Mouse (Mus musculus) fibroblast of lung, adult 2 months (primary cell): ENCODE measurements at regions not wholly inside any gene's neighbourhood (a gene's known extent, or its start where the extent isn't known, plus 50 kb on each side); places are given as distances from the start of the nearest gene placed in this dataset.
A peak's percentile ranks its signal among the peaks of the same experiment; 100 is the strongest.

Experiments
- DNase-seq: peaks from one replicate; pipeline ENCODE4 v3.0.0-alpha.2; 2011; ENCODE audit warnings: low read depth

GRCm38 (mm10) chr3:115596523-115596922 is 118.3 kb downstream of the S1pr1 start:
- no peak for DNase-seq

GRCm38 (mm10) chr3:115590716-115591115 is 124.2 kb downstream of the S1pr1 start:
- DNase-seq: no peak

GRCm38 (mm10) chr3:115588585-115588984 is 126.3 kb downstream of the S1pr1 start:
- DNase-seq: no peak

DNA sequence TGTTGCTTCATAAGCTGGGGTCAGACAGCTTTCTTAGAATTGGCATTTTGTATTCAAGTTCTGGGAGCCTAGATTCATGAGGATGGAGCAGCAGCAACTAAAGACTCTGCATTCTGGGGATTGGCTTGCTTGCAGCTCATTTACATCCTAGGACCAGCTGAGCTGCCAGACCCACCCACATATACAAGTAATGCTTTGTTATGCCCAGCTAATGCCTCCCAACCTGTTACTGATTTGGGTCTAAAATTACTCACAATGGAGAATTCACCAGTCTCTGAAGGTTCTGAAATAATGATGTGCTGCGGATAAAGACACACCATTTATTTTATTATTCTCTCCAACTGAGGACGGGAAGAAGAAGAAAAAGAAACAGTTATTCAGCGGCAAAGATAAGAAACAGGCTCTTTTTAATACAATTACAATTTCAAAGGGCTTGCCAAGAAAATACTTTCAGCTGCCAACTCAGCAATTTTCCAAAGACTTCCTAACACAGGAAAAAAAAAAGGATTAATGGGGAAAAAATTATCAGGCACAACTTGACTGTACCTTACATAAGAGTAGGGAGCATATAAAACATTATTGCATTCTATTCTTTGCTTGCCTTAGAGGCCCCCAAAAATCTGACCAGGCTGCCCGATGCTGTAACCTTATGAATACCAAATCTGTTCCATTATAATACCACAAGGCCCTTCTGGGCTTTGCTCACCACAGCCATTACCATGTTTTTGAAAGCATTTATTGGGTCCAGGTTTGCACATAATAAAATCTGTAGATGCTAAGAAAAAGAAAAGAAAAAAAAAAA is 134.5 kb downstream of the S1pr1 start:
- DNase-seq: no peak

- no peak for DNase-seq
Measured at GRCm38 (mm10) chr3:115575371-115575770, 139.5 kb downstream of the S1pr1 start.

- DNase-seq: no peak
Measured at GRCm38 (mm10) chr3:115562735-115563134, 152.1 kb downstream of the S1pr1 start.

DNA sequence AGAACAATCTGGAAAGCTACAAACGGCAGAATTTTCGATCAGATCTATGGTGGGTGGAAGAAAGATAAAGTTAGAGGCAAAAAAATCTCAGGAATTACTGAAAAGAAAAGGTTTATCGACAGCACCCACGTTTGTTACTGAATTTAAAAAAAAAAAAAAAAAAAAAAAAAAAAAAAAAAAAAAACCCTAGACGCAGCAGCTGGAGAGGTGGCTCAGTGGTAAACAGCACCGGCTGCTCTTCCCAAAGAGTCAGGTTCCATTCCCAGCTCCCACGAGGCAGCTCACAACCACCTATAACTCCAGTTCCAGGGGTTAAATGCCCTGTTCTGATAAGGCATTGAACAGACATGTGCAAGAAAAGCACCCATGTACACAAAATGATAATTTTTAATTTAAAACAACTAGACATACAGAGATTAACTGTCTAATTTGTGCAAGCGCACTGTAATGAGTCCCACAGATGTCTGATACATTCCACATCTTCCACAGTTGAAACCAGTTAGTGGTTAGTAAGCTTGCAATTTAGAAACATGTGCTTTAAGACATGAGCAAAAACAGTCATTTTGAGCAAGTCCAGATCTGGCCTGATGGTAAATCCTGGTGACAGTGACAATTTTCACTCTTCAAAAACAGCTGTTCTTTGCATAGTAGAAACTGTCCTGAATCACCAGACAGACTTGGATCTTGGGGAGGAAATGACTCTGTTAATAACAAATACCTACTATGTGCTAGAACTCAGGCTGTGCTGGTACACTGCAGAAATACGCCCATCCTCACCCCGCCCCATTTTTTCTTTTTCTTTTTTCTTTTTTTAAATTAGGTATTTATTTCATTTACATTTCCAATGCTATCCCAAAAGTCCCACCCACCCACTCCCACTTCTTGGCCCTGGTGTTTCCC is 159.8 kb downstream of the S1pr1 start:
- DNase-seq: no peak

DNA sequence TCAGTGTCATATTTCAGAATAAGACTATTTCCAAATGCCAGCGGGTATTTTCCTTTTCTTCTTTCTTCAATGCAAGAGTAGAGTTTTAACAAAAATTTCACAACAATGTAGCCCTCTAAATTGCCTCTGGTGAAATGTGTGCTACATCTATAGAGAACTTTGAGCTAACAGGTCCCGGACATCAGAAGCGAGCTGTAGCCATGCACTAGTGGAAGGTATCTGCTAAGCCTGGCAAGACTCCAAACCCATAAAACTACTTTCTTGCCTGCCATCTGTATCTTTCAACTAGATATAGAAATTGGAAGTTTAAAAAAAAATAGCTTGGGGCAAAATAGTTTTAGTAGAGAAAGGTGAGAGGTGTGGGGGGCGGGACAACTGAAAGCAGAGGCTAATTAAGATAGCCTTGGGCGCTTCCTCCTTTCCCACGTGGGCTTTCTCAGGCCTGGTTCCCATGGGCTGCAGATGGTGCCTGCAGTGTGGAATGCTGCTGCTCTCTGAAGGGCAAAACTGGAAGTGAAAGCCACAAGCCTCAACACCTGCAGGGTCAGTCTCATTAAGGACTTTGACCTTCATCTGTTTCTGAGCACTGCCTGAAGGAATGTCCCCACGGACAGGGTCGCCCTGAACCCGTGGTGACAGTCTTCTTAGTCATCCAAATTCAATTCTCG is 160.9 kb downstream of the S1pr1 start:
- peak; percentile 2 for DNase-seq

- peak; percentile 19 for DNase-seq
Measured at GRCm38 (mm10) chr3:115541789-115542188, 173.1 kb downstream of the S1pr1 start.

DNA sequence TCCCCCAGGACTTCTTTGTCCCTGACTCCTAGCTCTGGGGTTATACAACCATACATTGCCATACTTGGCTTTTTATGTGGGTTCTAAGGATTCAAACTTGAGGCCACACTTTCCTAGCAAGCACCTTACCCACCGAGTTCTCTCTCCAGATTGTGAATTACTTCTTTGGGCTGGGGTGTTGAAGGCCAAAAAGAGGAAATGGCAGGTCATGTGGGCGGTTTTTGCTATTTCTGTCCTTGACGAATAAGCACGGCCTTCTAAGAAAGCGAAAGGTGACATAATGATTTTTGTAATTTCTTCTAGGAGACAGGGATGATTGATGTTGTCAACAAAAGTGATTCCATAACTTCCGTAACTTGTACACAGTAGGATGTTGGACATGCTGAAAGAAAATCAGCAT is 176.5 kb downstream of the S1pr1 start:
- no peak for DNase-seq

- no peak for DNase-seq
Measured at GRCm38 (mm10) chr3:115532141-115532735, 182.6 kb downstream of the S1pr1 start.

DNA sequence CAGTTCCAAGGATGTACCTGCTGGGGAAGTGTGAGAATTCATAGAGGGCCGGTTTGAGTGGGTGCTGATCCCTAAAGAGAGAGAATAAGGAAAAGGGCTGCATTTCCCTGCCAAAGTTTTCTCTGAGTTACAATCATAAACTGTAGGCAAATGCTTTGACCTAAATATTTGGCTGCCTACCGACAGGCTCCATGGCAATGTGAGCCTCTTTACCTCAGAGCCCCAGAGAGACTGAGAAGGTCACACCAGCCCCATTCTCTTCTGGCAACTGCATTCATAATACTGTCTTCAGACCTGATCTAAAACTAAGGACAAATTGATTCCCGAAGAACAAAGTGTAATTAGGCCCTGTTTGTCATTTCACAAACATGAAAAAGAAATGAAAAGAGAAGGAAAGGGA is 184.4 kb downstream of the S1pr1 start:
- no peak for DNase-seq

DNA sequence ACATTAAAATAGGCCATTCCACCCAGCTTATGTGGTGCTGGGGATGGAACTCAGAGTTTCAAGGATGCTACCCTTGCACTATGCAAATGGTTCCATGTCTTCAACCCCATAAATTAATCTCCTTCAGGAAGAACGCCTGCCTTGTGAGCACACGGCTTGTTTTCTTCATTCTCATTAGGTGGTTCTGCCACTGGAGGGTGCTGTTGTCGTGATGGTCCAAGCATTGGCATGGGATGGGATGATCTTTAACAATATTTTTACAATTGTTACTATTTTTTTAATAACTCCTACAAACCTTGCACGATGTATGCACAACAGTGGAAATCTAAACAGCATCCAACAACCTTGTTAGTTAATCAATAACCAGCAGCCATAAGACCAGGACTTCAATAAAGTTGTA is 185.0 kb downstream of the S1pr1 start:
- DNase-seq: no peak

- DNase-seq: no peak
Measured at GRCm38 (mm10) chr3:115523515-115523914, 191.4 kb downstream of the S1pr1 start.

- no peak for DNase-seq
Measured at GRCm38 (mm10) chr3:115515645-115516044, 199.2 kb downstream of the S1pr1 start.

DNA sequence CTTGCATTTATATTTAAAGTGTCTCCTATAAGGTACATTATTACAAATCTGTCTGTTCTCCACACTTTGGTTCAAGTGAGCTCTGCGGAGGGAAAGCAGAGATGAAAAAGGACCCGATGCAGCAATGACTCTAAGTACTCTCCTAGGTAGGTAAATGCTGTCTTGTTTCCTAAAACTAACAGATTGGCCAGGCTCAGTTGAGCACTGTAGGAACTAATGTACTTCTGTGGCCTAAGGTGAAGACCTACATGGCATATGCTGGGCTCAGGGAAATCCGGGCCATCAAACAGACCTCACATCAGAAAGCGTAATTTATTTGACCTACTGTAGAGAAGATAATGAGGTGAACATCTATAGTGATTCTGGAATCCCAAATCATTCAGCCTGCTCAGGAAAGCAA is 205.2 kb downstream of the S1pr1 start:
- no peak for DNase-seq

DNA sequence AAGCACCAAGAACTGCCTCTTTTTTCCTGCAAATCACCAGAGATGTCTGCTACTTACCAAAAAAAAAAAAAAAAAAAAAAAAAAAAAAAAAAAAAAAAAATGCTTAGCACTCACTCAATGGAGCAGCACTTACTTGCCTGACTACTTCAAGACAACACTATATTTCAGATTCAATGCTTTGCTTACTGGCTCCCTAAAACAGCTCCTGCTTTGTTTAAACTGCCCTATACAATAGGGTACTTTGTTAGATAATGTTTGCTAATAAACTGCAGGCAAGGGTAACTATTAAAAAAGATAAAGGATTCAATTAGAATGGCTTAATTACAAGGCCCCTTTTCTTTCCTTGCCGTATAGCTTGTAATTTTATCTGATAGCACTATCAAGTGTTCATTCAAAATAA is 217.5 kb downstream of the S1pr1 start:
- DNase-seq: no peak

- DNase-seq: no peak
Measured at GRCm38 (mm10) chr3:115496110-115496509, 218.8 kb downstream of the S1pr1 start.

- DNase-seq: no peak
Measured at GRCm38 (mm10) chr3:115495692-115496091, 219.2 kb downstream of the S1pr1 start.

GRCm38 (mm10) chr3:115468980-115469379 is 245.9 kb downstream of the S1pr1 start:
- DNase-seq: no peak

GRCm38 (mm10) chr3:115467850-115468249 is 247.0 kb downstream of the S1pr1 start:
- DNase-seq: no peak

DNA sequence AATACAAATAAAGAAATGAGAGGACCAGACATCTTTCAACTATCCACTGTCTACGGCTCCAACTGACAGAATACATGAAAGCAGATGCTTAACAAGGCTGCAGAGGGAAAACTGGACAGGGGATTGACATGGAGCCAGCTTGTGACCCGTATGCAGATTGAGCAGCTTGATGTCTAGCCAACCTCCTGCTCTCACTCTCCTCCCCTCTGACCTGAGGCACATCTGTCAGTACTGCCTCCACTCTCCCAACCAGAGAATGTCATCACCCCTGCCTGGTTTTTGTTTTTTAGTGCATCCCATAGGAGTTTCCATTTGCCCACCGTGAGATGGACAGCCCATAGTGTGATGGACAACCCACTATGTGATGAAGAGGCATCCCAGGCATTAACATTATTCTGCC is 252.2 kb downstream of the S1pr1 start:
- no peak for DNase-seq
